Mouse (Mus musculus) adrenal gland, adult (tissue): Measurements from ENCODE around the gene Opa3.
A peak's percentile ranks its signal among the peaks of the same experiment; 100 is the strongest.

ENCODE experiments used
- DNase-seq, 2 experiments: peaks; one replicate each; pipeline ENCODE4 v3.0.0; 2022 to 2023; ENCODE audit warnings: low spot score in 1 of 2; ENCODE audit not compliant: inconsistent age in 2 of 2

Gene Opa3

DNA sequence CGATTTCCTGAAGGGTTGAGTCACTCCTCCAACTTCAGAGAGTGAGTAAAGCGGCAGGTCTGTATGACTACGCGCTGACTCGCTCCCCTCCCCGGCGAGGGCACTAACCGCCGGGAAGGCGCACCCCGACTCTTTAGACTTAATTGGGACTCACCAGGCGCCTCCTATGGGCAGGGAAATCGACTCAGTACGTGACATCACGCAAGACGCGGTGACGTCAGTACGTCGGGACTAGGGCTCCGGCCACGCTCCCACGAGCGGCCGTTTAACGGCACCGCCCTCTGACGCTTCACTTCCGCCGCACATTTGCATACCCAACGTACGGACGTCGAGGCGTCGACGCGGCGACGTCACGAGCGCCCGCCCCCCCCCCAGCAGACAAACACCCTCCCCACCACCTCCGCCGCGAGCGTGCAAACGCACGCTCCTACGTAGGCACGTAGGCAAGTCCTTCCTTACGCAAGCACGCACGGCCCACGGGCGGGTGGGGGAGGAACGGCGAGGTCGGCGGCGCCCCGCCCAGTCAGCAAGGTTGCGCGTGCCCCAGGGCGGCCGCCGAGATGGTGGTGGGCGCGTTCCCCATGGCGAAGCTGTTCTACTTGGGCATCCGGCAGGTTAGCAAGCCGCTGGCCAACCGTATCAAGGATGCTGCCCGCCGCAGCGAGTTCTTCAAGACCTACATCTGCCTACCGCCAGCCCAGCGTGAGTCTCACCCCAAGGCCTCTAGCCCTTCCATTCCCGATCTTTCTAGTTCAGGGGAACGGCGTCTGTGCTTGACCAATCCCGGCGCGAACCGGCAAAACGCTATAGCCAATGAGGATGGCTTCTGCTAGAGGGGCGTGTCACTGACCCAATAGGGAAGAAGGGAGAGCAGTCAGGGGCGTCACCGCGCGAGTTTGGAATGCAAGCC lies at the start of gene Opa3:
TSS of gene Opa3 (plus strand) at position 452 of the 910 bp plus-strand sequence.
- DNase-seq: peak; percentile 99 to 100

DNA sequence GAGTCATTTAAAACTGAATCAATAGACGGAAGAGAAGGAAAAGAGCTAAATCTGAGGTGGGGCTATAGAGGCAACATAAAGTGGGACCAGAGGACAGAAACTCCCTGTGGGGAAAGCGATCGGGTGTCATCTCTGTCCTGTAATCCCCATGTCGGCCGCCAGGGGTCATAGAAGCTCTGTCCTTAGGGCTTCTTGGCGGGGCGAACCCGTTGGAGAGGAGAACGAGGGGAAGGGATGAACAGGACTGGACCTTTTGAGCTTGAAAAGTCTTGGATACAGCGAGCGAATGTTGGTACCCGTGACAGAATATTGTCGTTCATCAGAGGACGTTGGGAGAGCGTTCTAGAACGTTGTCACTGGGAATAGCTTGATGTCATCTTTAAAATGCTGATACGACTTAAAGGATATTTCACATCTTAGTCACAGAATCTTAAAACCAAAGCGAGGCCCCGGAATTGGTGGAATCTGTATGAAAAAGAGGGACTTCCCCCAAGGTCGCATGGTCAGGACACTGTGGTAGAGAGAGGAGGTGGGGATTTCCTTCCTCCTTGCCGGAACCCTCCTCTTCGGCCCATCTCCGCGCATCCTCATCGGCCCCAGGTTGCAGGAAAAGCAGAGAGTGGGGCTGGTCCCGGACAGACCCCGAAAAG lies 49.6 kb upstream of the Opa3 start:
- peak; percentile 80 to 94 for DNase-seq

DNA sequence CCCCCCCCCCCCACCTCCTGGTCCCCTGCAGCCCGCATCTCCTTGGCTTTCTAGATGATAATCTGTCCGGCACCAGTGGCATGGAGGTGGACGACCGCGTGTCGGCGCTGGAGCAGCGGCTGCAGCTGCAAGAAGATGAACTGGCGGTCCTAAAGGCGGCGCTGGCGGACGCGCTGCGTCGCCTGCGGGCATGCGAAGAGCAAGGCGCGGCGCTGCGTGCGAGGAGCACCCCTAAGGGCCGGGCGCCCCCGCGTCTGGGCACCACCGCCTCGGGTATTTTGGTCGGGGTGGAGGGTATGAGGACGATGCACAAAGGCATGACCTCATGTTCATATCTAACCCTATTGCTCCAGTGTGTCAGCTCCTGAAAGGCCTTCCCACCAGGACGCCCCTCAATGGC lies 49.0 kb upstream of the Opa3 start:
- DNase-seq: peak; percentile 79 to 85

DNA sequence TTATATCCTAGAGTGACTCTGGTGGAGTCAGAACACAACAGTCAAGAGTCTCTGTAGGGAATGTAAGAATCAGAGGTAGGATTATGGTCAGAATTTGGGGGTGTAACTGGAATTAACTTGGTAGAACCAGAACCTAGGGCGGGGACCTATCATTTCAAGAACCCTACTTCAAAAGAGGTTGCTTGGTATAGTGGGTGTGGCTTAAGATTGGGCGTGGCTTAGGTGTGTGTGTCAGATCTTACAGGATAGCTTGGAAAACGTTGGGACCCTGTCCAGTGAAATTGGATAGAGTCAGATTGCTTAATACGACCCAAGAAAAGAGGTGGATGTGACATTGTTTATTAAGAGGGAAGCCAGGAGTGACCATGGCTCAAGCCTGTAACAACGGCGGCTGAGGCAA lies 48.2 kb upstream of the Opa3 start:
- DNase-seq: no peak

DNA sequence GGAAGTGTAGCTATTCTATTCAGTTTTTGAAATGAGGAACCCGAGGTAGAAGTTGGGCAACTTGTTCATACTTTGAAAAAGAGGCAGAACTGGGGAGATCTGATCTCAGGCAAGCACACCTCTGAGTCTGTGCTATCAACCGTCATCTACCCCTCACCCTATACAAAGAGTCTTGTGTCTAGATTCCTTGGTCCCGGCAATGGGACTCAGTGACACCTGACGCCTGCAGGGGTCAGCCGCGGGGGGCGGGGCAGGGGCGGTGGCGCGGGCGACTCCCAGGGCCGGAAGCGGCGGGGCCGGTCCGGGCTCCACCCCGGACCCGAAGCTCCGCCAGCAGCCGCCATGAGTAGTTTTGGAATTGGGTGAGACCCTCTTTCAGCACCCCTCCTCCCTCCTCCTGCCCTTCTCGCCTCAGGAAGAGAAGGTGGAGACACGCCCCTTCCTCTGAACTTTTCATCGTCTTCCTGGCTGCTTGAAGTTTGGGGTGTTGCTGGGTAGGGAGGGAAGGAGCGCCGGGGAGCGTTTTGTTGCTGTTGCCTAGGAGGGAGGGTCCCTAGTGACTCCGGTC lies 47.2 kb upstream of the Opa3 start:
- peak; percentile 60 to 86 for DNase-seq

DNA sequence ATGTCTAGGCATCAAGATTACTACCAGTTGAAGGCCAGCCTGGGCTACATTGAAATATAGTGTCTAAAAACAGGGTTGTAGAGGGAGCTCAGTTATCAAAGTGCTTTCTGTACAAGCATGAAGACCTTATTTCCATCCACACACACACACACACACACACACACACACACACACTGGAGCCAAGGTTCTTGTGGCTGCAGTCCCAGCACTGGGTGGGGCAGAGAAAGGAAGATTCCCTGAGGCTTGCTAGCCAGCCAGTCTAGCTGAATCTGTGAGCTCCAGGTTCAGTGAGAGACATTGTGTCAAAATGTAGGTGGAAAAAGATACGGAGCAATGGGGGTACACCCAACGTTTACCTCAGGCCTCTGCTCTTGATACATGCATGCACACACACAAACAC lies 43.9 kb upstream of the Opa3 start:
- DNase-seq: no peak

DNA sequence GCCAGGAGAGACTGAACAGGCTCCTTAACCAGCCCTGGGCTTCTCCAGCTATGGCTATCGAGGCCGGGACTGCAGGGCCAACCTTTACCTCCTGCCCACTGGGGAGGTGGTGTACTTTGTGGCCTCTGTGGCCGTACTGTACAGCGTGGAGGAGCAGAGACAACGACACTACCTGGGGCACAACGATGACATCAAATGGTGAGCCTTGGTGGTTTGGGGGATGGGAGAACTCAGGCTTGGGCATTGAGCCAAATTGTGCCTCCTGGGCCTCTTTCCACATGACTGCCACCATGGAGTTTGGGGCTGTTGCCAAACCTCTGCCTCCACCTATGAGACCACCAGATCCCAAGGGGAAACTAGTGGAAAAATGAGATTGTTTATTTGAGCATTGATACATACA lies 43.4 kb upstream of the Opa3 start:
- DNase-seq: no peak

DNA sequence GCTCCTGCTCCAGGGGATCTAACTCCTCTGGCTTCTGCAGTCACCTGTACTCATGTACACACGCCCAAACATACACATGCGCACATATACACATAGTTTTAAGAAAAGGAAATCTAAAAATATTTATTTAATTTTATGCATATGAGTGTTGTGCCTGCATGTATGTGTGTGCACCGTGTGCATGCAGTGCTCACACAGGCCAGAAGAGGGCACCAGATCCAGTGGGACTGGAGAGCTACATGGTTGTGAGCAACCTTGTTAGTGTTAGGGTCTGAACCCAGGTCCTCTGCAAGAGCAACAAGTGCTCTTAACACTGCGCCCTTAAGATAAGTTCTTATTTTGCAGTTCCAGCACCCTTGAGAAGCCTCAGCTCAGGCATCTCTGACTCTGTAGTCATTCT lies 33.5 kb upstream of the Opa3 start:
- DNase-seq: no peak

DNA sequence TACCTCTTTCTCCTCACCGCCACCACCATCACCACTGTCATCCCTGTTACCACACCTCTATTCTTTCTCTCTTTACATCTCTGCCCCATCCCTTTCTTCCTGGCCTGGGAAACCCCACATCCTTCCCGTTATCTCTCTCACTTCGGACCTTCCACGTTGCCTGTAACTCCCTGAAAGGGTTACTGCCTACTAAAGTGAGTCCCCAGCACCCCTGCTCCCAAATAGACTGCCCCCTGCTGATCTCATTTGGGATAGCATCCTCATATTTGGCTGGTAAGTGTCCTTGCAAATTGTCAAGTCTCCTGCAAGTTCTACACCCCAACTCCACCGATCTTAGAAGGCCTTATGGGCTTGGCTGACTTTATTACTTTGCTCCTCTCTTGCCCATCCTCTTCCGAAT lies 31.5 kb upstream of the Opa3 start:
- DNase-seq: peak; percentile 30 to 80

DNA sequence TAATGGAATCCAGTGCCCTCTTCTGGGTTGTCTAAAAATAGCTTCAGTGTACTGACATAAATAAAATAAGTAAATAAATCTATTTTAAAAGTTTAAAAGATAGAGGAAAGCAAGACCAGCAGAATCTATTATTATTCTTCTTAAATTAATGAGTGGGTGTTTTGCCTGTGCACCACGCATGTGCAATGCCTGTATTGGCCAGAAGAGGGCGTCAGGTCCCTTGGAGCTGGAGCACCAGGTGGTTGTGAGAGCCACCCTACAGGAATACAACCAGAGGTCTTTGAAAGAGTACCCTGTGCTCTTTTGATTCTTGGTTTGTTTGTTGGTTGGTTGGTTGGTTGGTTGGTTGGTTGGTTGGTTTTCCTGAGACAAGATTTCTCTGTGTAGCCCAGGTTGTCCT lies 30.1 kb upstream of the Opa3 start:
- DNase-seq: peak in 1 of 2 experiments; percentile 68

DNA sequence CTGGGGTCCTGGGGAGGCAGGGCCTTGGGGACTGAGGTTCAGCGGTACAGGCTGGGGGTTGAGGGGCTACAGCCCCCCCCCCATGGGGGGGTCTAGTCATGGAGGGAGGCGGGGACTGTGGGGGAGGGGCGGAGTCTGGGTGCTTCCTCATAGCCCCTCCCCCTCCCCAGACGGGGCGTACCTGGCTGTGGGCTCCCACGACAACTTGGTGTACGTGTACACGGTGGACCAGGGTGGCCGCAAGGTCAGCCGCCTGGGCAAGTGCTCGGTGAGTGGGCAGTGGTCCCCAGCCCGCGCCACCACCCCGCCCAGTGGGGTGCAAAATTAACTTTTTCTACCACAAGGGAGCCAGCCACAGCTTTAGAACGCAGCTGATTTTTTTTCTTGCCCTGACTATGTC lies 26.5 kb upstream of the Opa3 start:
- DNase-seq: no peak

DNA sequence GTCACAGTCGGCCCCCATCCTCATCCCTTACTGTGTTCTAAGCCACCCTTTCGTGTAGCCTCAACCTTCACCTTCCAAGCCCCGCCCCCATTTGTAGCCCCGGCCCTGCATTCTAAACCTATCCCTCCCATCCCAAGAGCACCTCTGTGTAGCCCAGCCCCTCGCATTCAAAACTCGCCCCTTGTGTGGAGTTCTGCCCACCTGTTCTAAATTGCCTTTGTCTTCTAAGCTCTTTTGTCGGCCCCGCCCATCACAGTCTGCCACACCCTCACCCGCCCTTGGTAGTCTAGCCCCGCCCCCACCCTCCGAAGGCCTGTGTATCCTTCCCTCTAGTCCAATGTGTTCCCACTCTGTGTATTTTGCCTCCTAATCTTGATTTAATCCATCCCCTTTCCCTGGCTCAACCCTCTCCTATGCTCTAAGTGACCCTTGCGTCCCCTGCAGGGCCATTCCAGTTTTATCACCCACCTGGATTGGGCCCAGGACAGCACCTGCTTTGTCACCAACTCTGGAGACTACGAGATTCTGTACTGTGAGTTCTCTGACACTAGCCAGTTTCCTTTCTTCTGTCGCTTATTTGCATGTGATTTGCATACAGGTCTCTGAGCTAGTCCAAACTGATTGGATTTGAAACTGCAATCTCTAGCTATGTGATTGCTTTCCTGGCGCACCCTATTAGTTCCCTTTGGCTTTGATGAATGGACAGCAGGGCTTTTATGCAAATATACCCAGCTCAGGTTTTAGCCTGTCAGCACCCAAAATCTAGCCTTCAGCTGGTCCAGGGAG lies 25.9 kb upstream of the Opa3 start:
- DNase-seq: no peak

DNA sequence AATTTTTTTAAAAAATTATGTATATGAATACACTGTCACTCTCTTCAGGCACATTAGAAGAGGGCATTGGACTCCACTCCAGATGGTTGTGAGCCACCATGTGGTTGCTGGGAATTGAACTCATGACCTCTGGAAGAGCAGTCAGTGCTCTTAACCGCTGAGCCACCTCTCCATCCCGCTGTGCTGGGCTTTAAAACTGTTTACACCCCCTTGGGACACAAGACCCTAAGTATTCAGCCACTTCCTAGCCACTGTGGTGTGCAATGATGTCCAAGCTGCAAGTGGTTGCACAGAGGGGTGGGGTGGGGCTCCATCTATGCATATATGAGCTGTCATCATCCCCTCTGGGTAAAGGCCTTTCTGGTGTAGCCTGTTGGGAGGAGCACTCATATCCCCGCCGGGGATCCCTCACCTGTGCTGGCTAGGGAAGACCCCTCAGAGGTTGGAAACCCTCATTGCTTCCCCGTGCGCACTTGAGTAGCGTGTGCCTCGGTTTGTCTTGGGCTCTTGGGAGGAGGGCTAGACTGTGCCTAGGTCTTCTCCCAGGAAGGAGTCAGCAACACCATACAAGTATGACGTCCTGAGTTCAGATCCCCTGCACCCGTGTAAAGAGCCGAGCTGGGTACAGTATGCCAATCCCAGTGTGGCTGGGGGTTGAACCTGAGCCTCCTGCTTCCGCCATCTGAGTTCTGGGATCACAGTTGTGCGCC lies 19.8 kb upstream of the Opa3 start:
- DNase-seq: peak in 1 of 2 experiments; percentile 36

DNA sequence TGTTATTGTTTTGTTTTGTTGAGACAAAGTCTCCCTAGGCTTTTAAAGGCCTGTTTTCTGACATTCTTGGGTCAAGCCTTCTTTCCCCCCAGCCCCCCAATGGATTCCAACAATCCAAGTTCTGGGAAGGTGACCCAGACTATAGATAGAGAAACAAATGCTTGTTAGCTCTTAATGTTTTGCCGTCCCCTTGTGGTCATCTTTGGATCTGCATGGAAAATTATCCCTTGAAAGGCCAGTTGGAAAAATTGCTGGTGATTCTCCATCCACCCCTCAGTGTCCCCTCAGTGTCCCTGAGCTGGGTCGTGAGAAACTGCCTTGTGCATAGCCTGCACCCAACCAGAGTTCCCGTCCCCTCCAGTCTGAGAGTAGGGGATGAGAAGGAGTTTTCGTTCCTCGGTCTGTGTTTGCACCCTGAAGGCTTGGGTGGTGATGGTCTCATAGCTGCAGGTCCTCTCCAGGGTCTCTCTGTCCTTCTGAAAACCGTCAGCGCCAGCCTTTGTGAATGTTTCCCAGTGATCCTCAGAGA lies 19.1 kb upstream of the Opa3 start:
- DNase-seq: peak; percentile 59 to 88

DNA sequence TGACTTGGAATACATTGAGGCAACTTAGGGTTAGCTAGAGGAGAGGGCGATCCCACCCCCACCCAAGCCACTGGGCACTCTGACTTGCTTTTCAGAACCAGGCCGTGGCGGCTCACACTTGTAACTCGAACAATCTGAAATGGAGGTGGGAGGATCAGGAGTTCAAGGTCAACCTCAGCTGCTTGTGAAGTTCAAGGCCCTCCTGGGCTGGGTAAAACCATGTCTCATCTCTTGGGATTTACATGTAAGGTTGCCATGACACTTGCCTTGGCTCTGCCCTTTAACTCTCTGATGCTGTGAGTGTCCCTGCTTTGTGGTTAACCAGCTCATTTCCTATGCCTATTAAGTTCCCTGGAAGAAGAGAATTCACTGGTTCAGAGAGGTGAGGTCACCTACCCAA lies 18.6 kb upstream of the Opa3 start:
- DNase-seq: peak; percentile 65 to 83

DNA sequence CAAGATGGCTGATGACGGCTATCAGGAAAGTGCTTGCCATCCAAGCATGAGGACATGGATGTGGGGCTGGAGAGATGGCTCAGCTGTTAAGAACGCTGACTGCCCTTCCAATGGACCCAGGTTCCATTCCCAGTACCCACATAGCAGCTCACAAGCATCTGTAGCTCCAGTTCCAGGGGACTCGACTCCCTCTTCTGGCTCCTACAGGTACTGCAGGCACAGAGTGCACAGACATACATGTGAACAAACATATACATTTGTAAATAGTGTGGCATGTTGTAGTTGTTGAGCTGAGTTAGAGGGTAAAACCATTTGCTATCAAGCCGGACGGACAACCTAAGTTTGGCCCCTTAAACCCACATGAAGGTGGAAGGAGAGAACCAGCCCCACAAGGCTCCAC lies 18.1 kb upstream of the Opa3 start:
- peak; percentile 23 to 53 for DNase-seq

DNA sequence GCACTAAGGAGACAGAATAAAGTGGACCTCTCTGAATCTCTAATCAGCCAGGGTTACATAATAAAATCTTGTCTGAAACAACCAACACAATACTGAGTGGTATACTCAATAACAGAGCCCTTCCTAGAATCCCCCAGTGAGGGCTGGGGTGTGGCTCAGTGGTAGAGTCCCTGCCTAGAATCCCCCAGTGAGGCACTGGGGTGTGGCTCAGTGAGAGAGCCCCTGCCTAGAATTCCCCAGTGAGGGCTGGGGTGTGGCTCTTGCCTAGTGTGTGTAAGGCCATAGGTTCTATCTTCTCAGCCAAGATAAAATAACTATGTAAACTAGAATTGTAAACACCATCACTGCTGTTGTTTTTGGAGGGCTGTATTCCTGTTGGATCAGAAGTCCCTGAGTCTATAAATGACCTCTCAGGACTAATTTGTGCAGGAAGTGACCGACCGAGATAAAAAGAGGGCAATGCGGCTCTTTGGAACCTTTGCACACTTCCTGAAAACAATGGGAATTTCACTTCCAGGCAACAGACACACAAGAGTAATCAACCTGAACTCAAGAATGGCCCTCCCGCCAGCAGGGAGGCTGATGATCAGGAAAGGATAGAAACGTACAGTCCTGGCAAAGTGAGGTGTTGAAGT lies 17.0 kb upstream of the Opa3 start:
- peak in 1 of 2 experiments; percentile 48 for DNase-seq

DNA sequence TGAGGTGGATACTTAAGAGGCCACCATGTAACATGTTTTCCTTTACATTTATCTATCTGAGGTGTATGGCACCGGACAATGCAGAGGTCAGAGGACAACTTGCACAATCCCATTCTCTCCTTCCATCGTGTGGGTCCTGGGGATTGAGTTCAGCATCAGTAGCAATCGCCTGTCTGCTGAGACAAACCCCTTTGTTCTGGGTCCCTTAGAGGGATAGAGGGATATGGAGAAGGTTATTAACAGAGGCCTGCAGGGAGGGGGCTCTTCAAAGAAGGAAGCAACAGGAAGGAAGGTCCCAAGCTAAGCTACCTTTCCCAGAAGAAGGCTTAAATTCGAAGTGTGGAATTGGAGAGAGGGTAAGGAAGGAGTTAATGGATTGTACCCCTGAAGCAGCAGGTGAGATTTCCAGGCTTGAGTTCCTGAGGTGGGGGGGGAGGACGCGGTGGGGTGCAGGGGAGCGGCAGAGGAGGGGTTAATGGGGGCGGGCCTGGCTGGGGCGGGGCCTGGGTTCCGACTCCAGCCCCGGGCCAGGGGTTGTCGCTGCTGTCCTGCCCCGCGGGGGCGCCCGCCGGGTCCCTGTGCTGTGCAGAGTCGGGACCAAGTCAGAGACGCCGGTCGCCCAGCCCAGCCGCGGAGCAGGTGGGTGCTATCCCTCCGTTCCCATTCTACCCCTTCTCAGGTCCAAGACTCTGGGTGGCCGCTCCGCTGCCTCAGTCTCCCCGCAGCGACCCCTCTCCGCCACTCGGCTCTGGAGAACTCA lies 16.0 kb upstream of the Opa3 start, which contains the start of gene Gpr4:
TSS of gene Gpr4 (plus strand) at position 543 of the 760 bp plus-strand sequence.
- DNase-seq: peak; percentile 72 to 73

DNA sequence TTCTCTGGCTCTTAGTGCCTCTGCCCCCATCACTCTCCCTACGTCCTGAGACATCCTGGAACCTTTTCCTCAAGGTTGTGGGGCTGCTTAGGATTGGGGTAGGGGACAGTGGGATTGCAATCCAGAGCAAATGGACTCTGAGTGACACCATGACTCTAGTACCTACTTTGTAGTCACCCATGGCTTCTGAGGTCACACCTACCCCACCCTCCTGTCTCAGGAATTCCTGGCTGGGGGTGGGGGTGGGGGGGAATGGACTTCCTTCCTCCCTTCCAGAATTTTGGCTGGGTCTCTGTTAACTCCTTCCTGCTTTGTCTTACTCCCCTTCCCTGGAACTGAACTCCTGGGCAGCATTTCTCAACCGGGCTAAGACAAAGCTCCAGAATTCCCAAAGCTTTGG lies 14.7 kb upstream of the Opa3 start:
- DNase-seq: peak in 1 of 2 experiments; percentile 57
